ENCODE assay signal across 15 mouse cellular contexts in the genomic region with DNA sequence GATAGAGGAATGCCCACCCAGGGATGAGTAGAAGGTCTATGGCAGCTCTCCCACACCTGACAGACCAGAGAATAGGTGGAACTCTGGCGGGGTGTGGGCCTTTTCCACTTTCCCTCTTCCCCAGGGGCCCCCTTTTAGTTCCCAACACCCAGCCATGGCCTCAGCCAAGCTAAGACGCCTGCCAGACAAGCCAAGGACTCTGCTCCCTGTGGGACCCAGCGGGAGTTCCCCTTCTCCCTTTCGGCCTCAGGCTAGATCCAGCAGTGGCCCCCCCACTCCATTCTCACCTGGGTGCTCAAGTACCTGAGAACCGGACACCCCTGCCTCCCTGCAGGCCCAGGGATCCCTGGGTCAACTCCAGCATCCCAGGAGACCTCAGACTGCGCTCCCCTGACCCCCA.
"Had no signal": no experiment of that assay in that cellular context is flagged by ENCODE, and none has a peak within 500 bp of the region (broad histone marks: within the 10 kb centered on the region; RNA-seq: fewer than 3 reads in every experiment).

No protein-coding gene starts in this region.

- DNase-seq: retina, postnatal 1 day; right cerebral cortex, adult 18-20 months; right cerebral cortex, postnatal 14 days; right cerebral cortex, postnatal 25 days; right cerebral cortex, postnatal 4 days; spleen, adult 18-20 months; thymus, adult 18-20 months; thymus, adult 2 months; thymus, postnatal 14 days; thymus, postnatal 25 days; thymus, postnatal 36 days; thymus, postnatal 4 days had no signal

- H3K27me3 ChIP-seq: neural tube, embryonic 15.5 days; stomach, embryonic 15.5 days had no signal

- H3K4me2 ChIP-seq: neural tube, embryonic 15.5 days; stomach, embryonic 15.5 days had no signal

- H3K27ac ChIP-seq: neural tube, embryonic 15.5 days; stomach, embryonic 15.5 days; stomach, postnatal 0 days had no signal

- H3K9me3 ChIP-seq: neural tube, embryonic 15.5 days; stomach, embryonic 15.5 days had no signal

- H3K4me3 ChIP-seq: neural tube, embryonic 15.5 days; stomach, embryonic 15.5 days had no signal

- H3K9ac ChIP-seq: neural tube, embryonic 15.5 days; stomach, embryonic 15.5 days had no signal
